Mouse (Mus musculus): ENCODE measurements around the gene Rpl24.
A peak's percentile ranks its signal among the peaks of the same experiment; 100 is the strongest.

DNA sequence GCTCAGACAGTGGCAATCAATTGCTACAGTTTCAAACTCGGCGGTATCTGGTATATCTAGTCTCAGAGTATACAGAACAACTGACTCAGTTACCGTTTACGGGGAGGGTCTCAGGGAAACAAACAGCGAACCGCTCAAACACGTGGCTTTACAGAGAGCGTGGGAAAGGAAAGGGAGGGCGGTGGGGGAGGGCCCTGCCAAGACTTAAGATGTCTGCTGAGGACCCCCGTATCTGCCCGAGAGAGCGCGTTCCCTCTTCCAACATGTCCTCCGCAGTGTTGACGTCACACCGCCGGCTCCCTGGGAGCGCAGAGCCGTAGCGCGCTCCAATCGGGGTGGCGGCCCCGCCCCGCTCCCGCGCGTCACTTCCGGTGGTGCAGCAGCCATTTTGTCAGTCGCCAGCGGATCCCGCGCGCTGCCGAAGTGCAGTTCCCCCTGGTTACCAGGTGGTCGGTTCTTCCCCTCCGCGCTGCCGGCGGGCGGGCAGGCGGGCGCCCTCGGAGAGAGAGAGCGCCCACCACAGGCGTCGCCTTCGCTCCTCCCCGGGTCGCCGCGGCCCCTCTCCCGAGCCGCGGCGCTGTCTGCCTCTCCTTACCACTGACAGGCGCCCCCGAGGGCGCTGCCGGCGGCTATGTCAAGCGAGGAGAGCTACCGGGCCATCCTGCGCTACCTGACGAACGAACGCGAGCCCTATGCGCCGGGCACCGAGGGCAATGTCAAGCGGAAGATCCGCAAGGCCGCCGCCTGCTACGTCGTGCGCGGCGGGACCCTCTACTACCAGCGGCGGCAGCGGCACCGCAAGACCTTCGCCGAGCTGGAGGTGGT lies 7.6 kb downstream of the Rpl24 start, which contains the start of gene Zbtb11:
- TF ChIP-seq EP300 (IDR thresholded peaks at IDR 0.05; ENCODE audit: low read depth) = 0 out of 2 replicates have a peak, but pooled peaks have one; percentile 23
- TF ChIP-seq CTCF (IDR thresholded peaks at IDR 0.05; ENCODE audit: low read depth) = no peak
